Mouse (Mus musculus) forebrain, embryonic 16.5 days (tissue): ENCODE data around the gene Nek6. TPM values are rescaled to one million over a fixed set of nuclear protein-coding genes. Genes with fewer than 3 reads are reported as not detected.

ENCODE experiments used
- ATAC-seq: fragments of 200-750 bp; cut with Nextera tagmentation; 2 replicates; pipeline ENCODE4 v1.8.0; 2017; ENCODE audit warnings: mild to moderate bottlenecking, moderate library complexity
- H3K27ac ChIP-seq: fragments of 300-500 bp; sonication (generic); 2 replicates; pipeline ENCODE4 v1.5.1; 2014; ENCODE audit warnings: low read length, control low read depth
- H3K27me3 ChIP-seq: fragments of 300-500 bp; sonication (generic); replicated peaks from 2 replicates; pipeline ENCODE4 v1.6.1; 2014; ENCODE audit warnings: low read length; ENCODE audit not compliant: control insufficient read depth, insufficient read depth
- H3K36me3 ChIP-seq: fragments of 300-500 bp; sonication (generic); 2 replicates; pipeline ENCODE4 v1.6.1; 2014; ENCODE audit not compliant: control insufficient read depth, insufficient read depth
- H3K4me1 ChIP-seq: fragments of 300-500 bp; sonication (generic); replicated peaks from 2 replicates; pipeline ENCODE4 v1.6.1; 2014; ENCODE audit warnings: low read length; ENCODE audit not compliant: control insufficient read depth, insufficient read depth
- H3K4me2 ChIP-seq: fragments of 300-500 bp; sonication (generic); 2 replicates; pipeline ENCODE4 v1.6.1; 2014; ENCODE audit warnings: mild to moderate bottlenecking, low read length, control low read depth
- H3K4me3 ChIP-seq: fragments of 300-500 bp; sonication (generic); replicated peaks from 2 replicates; pipeline ENCODE4 v1.5.1; 2014; ENCODE audit warnings: mild to moderate bottlenecking, low read length, control low read depth
- H3K9ac ChIP-seq: fragments of 300-500 bp; sonication (generic); replicated peaks from 2 replicates; pipeline ENCODE4 v1.6.1; 2014; ENCODE audit warnings: low read depth, low read length, control low read depth
- H3K9me3 ChIP-seq: fragments of 300-500 bp; sonication (generic); 2 replicates; pipeline ENCODE4 v1.6.1; 2016; ENCODE audit warnings: low read length; ENCODE audit not compliant: control insufficient read depth
- WGBS: fragments of 180-500 bp; shearing (Covaris S2); extraction: QIAGEN DNeasy Blood & Tissue Kit; methylation state at CpG from one replicate; pipeline ENCODE4 v1.1.7; 2014; 5-methylcytosine and 5-hydroxymethylcytosine counted together
- polyA plus RNA-seq: library from polyadenylated mRNA; unstranded; fragments of >200 nt; fragmentation: Nextera tagmentation; extraction: Ambion mirVana; gene quantifications from 2 replicates; pipeline ENCODE4 v1.2.1, GENCODE M21; 2015

The Nek6 gene
- polyA plus RNA-seq, 1 experiment from 2014 or later, result 87.6 TPM

GRCm38 (mm10) chr2:38616072-38616471 is 104.6 kb downstream of the Nek6 start:
- H3K27ac ChIP-seq, result no peak overlapping the region; the same call in 1 of the 2 replicates
- ATAC-seq, result no peak
- H3K36me3 ChIP-seq, result no peaks in the 10 kb centered on the region
- H3K9me3 ChIP-seq, result no peaks in the 10 kb centered on the region
- WGBS, result 27% methylated on average over 4 of the region's 4 CpGs
- peaks cover 31% of the 10 kb centered on the region for H3K4me1 ChIP-seq
- H3K9ac ChIP-seq, result no peak overlapping the region
- H3K4me2 ChIP-seq, result no peak overlapping the region
- no peak overlapping the region for H3K4me3 ChIP-seq
- H3K27me3 ChIP-seq, result no peaks in the 10 kb centered on the region

GRCm38 (mm10) chr2:38616956-38617872 is 105.8 kb downstream of the Nek6 start:
- no peak overlapping the region for H3K9ac ChIP-seq
- H3K4me3 ChIP-seq, result no peak overlapping the region
- H3K4me1 ChIP-seq, result peaks cover 38% of the 10 kb centered on the region
- ATAC-seq, result no peak
- no peaks in the 10 kb centered on the region for H3K9me3 ChIP-seq
- H3K36me3 ChIP-seq, result no peaks in the 10 kb centered on the region
- no peak overlapping the region for H3K27ac ChIP-seq
- H3K4me2 ChIP-seq, result no peak overlapping the region
- H3K27me3 ChIP-seq, result no peaks in the 10 kb centered on the region
- 81% methylated on average over 5 of the region's 5 CpGs for WGBS

GRCm38 (mm10) chr2:38619777-38620176 is 108.3 kb downstream of the Nek6 start:
- H3K9me3 ChIP-seq, result no peaks in the 10 kb centered on the region
- no peak overlapping the region for H3K27ac ChIP-seq
- no peak overlapping the region for H3K9ac ChIP-seq
- no peaks in the 10 kb centered on the region for H3K36me3 ChIP-seq
- H3K4me2 ChIP-seq, result no peak overlapping the region
- no peak for ATAC-seq
- no peaks in the 10 kb centered on the region for H3K27me3 ChIP-seq
- H3K4me1 ChIP-seq, result peaks cover 36% of the 10 kb centered on the region
- H3K4me3 ChIP-seq, result no peak overlapping the region
- WGBS, result 84% methylated on average over 4 of the region's 4 CpGs

- 77% methylated on average over 4 of the region's 4 CpGs for WGBS
- no peak overlapping the region for H3K9ac ChIP-seq
- peaks cover 3% of the 10 kb centered on the region; the same call in 1 of the 2 replicates for H3K36me3 ChIP-seq
- H3K4me2 ChIP-seq, result no peak overlapping the region
- H3K4me1 ChIP-seq, result peaks cover 23% of the 10 kb centered on the region
- H3K27ac ChIP-seq, result peak overlapping the region; percentile 74
- H3K9me3 ChIP-seq, result no peaks in the 10 kb centered on the region
- ATAC-seq, result no peak
- no peaks in the 10 kb centered on the region for H3K27me3 ChIP-seq
- no peak overlapping the region for H3K4me3 ChIP-seq
Measured at GRCm38 (mm10) chr2:38621076-38621475, 109.6 kb downstream of the Nek6 start.

- H3K27me3 ChIP-seq, result no peaks in the 10 kb centered on the region
- WGBS, result 24% methylated on average over 6 of the region's 6 CpGs
- no peaks in the 10 kb centered on the region for H3K9me3 ChIP-seq
- peak; percentile 94 for ATAC-seq
- H3K27ac ChIP-seq, result peak overlapping the region; percentile 74
- peak overlapping the region; percentile 33; the same call in 1 of the 2 replicates for H3K9ac ChIP-seq
- no peak overlapping the region for H3K4me3 ChIP-seq
- 0 out of 2 replicates have a peak overlapping the region, but pooled peaks have one; percentile 16 for H3K4me2 ChIP-seq
- peaks cover 19% of the 10 kb centered on the region for H3K4me1 ChIP-seq
- peaks cover 5% of the 10 kb centered on the region; the same call in 1 of the 2 replicates for H3K36me3 ChIP-seq
Measured at GRCm38 (mm10) chr2:38621610-38622021, 110.2 kb downstream of the Nek6 start.

- ATAC-seq, result no peak
- peaks cover 17% of the 10 kb centered on the region for H3K4me1 ChIP-seq
- WGBS, result 83% methylated on average over 3 of the region's 3 CpGs
- H3K27ac ChIP-seq, result no peak overlapping the region
- no peak overlapping the region for H3K9ac ChIP-seq
- H3K27me3 ChIP-seq, result no peaks in the 10 kb centered on the region
- H3K4me2 ChIP-seq, result no peak overlapping the region
- H3K4me3 ChIP-seq, result no peak overlapping the region
- peaks cover 5% of the 10 kb centered on the region; the same call in 1 of the 2 replicates for H3K36me3 ChIP-seq
- H3K9me3 ChIP-seq, result no peaks in the 10 kb centered on the region
Measured at GRCm38 (mm10) chr2:38623411-38623810, 112.0 kb downstream of the Nek6 start.

- 86% methylated on average over 8 of the region's 8 CpGs for WGBS
- no peaks in the 10 kb centered on the region for H3K9me3 ChIP-seq
- no peak overlapping the region for H3K4me3 ChIP-seq
- no peak overlapping the region for H3K9ac ChIP-seq
- no peaks in the 10 kb centered on the region for H3K27me3 ChIP-seq
- H3K27ac ChIP-seq, result no peak overlapping the region
- peaks cover 17% of the 10 kb centered on the region for H3K4me1 ChIP-seq
- ATAC-seq, result no peak
- no peak overlapping the region for H3K4me2 ChIP-seq
- peaks cover 7% of the 10 kb centered on the region for H3K36me3 ChIP-seq
Measured at GRCm38 (mm10) chr2:38623821-38624590, 112.6 kb downstream of the Nek6 start.

- Histone ChIP-seq H3K4me1 (no peaks in the 10 kb centered on the region), H3K27ac (no peak overlapping the region), H3K9ac (no peak overlapping the region), H3K27me3 (no peaks in the 10 kb centered on the region), H3K9me3 (no peaks in the 10 kb centered on the region), H3K4me2 (no peak overlapping the region), H3K4me3 (no peak overlapping the region), H3K36me3 (peaks cover 29% of the 10 kb centered on the region)
- no peak for ATAC-seq
- WGBS, result 88% methylated on average over 4 of the region's 4 CpGs
Measured at GRCm38 (mm10) chr2:38628801-38629200, 117.4 kb downstream of the Nek6 start.

GRCm38 (mm10) chr2:38629451-38629850 is 118.0 kb downstream of the Nek6 start:
- Histone ChIP-seq H3K4me1 (no peaks in the 10 kb centered on the region), H3K9me3 (no peaks in the 10 kb centered on the region), H3K27ac (no peak overlapping the region), H3K9ac (no peak overlapping the region), H3K4me2 (no peak overlapping the region), H3K27me3 (no peaks in the 10 kb centered on the region), H3K4me3 (no peak overlapping the region), H3K36me3 (peaks cover 34% of the 10 kb centered on the region)
- WGBS, result 89% methylated on average over 3 of the region's 3 CpGs
- no peak for ATAC-seq
